Mouse (Mus musculus) heart, postnatal 0 days (tissue): Measurements from ENCODE around the gene Arl14.

ENCODE experiments used
- CTCF ChIP-seq: IDR thresholded peaks from 2 replicates; pipeline ENCODE4 v1.5.1; 2016; ENCODE audit warnings: antibody characterized with exemption, control low read depth, low read depth
- EP300 ChIP-seq: IDR thresholded peaks from 2 replicates; pipeline ENCODE4 v1.6.1; 2016; ENCODE audit warnings: antibody characterized with exemption, low read depth

DNA sequence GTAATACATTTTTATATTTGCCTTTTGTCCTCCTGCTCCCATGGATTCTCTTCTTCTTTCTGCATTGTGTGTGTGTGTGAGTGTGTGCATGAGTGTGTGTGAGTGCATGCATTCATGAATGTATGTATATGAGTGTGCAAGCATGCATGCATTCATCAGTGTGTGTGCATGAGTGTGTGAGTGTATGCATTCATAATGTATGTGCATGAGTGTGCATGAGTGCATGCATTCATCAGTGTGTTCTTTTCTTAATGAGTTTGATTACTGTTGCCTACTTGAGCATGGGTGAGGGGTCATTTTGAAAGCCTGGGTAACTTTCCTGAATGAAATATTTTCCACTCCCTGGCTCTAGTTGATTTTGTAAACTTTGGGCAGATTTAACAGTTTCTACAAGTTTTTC, 44.3 kb upstream of the Arl14 start:
- TF ChIP-seq EP300 (no peak), CTCF (no peak)
